8 mouse cellular contexts compared by ENCODE assay signal in genomic region chr6:142414597-142414996, GRCm38 (mm10). TPM values are rescaled to one million over a fixed set of nuclear protein-coding genes. Genes with fewer than 3 reads are reported as not detected.
DNase-seq lines count a peak whose midpoint lies in the region; ATAC-seq and TF ChIP-seq lines count a peak whose summit lies in the region.
"Had no signal": no experiment of that assay in that cellular context is flagged by ENCODE, and none has a peak within 500 bp of the region (broad histone marks: within the 10 kb centered on the region; RNA-seq: fewer than 3 reads in every experiment).

No protein-coding gene starts in this region.

- 0 out of 2 replicates have a peak overlapping the region, but pooled peaks have one; percentile 11 for H3K4me3 ChIP-seq in bone marrow macrophage, adult 2 months (ENCODE audit: insufficient read depth, low read length)
- peak overlapping the region; percentile 32 for H3K4me3 ChIP-seq in hindbrain, embryonic 14.5 days (replicated peaks; ENCODE audit: low read length)
- peak overlapping the region; percentile 39 for H3K4me3 ChIP-seq in midbrain, embryonic 13.5 days (replicated peaks)

- H3K36me3 ChIP-seq in hindbrain, embryonic 14.5 days (replicated peaks; ENCODE audit: control insufficient read depth, insufficient read depth): no peaks in the 10 kb centered on the region
- 0 out of 2 replicates have a peak, but pooled peaks cover 3% of the 10 kb centered on the region for H3K36me3 ChIP-seq in midbrain, embryonic 13.5 days

- TF ChIP-seq CTCF in bone marrow macrophage, adult 2 months (IDR thresholded peaks at IDR 0.05; ENCODE audit: low read depth, low read length): no peak

- no peaks in the 10 kb centered on the region for H3K9me3 ChIP-seq in hindbrain, embryonic 14.5 days (ENCODE audit: control insufficient read depth, low read length)
- no peaks in the 10 kb centered on the region for H3K9me3 ChIP-seq in midbrain, embryonic 13.5 days

- H3K4me1 ChIP-seq in bone marrow macrophage, adult 2 months (ENCODE audit: control insufficient read depth, insufficient read depth, low read length): peaks cover 9% of the 10 kb centered on the region
- peaks cover 4% of the 10 kb centered on the region; the same call in 1 of the 2 replicates for H3K4me1 ChIP-seq in hindbrain, embryonic 14.5 days (replicated peaks; ENCODE audit: control insufficient read depth, insufficient read depth, low read length)
- H3K4me1 ChIP-seq in midbrain, embryonic 13.5 days (replicated peaks): peaks cover 16% of the 10 kb centered on the region

- peak; percentile 48 for DNase-seq in ES-CJ7 (ENCODE audit: low read depth, low spot score)
- DNase-seq in hindbrain, embryonic 14.5 days (ENCODE audit: low spot score): no peak
- no peak for DNase-seq in spleen, postnatal 36 days (ENCODE audit: low spot score in 2 of 2)
- no peak for DNase-seq in thymus, postnatal 4 days
- DNase-seq in kidney, adult 18-20 months: no peak

- 3% methylated on average over 24 of the region's 24 CpGs for WGBS in hindbrain, embryonic 14.5 days
- WGBS in midbrain, embryonic 13.5 days: 1% methylated on average over 12 of the region's 24 CpGs

- H3K27ac ChIP-seq in bone marrow macrophage, adult 2 months (ENCODE audit: insufficient read depth, low read depth, low read length): no peak overlapping the region
- H3K27ac ChIP-seq in hindbrain, embryonic 14.5 days: no peak overlapping the region
- H3K27ac ChIP-seq in midbrain, embryonic 13.5 days: no peak overlapping the region

- ATAC-seq in hindbrain, embryonic 14.5 days (ENCODE audit: low FRiP score): 0 out of 2 replicates have a peak, but pooled peaks have one; percentile 31
- ATAC-seq in midbrain, embryonic 13.5 days: peak; percentile 81
- ATAC-seq: activated CD4-positive, CD25-positive, alpha-beta regulatory T cell, adult 4 months had no signal

- H3K4me2 ChIP-seq in hindbrain, embryonic 14.5 days (replicated peaks): peak overlapping the region; percentile 52
- H3K4me2 ChIP-seq in midbrain, embryonic 13.5 days (replicated peaks): peak overlapping the region; percentile 63

- no peak for TF ChIP-seq POLR2A in bone marrow macrophage, adult 2 months (IDR thresholded peaks at IDR 0.05; ENCODE audit: borderline replicate concordance, low read depth, low read length)

- 0 out of 2 replicates have a peak overlapping the region, but pooled peaks have one; percentile 44 for H3K9ac ChIP-seq in hindbrain, embryonic 14.5 days
- H3K9ac ChIP-seq in midbrain, embryonic 13.5 days (replicated peaks): peak overlapping the region; percentile 54; the same call in 1 of the 2 replicates

- peaks cover 34% of the 10 kb centered on the region for H3K27me3 ChIP-seq in hindbrain, embryonic 14.5 days (ENCODE audit: control insufficient read depth, insufficient read depth, low read length)
- H3K27me3 ChIP-seq in midbrain, embryonic 13.5 days: peaks cover 33% of the 10 kb centered on the region

RNA-seq across cellular contexts. Expression of gene Spx, which starts 1.4 kb away (rescaled TPM):
- polyA plus RNA-seq in bone marrow macrophage, adult 2 months (2012; ENCODE audit: insufficient read depth, insufficient read length, missing spikeins): 0.49 TPM in 1 of 2 replicates, not detected in the other
- 1.7 and 3.2 TPM in 2 replicates for polyA plus RNA-seq in hindbrain, embryonic 14.5 days (2014; fragmentation: Nextera tagmentation; extraction: Ambion mirVana)
- polyA plus RNA-seq in midbrain, embryonic 13.5 days (2015; fragmentation: Nextera tagmentation; extraction: Ambion mirVana): 5.5 and 6.5 TPM in 2 replicates

RNA-seq across cellular contexts. Expression of gene Golt1b, which starts 27.6 kb away (rescaled TPM):
- polyA plus RNA-seq in bone marrow macrophage, adult 2 months (2012; ENCODE audit: insufficient read depth, insufficient read length, missing spikeins): 18.9 and 29.6 TPM in 2 replicates
- 82.7 and 84.3 TPM in 2 replicates for polyA plus RNA-seq in hindbrain, embryonic 14.5 days (2014; fragmentation: Nextera tagmentation; extraction: Ambion mirVana)
- 86.3 and 93.2 TPM in 2 replicates for polyA plus RNA-seq in midbrain, embryonic 13.5 days (2015; fragmentation: Nextera tagmentation; extraction: Ambion mirVana)

RNA-seq across cellular contexts. Expression of gene Recql, which starts 27.7 kb away (rescaled TPM):
- polyA plus RNA-seq in bone marrow macrophage, adult 2 months (2012; ENCODE audit: insufficient read depth, insufficient read length, missing spikeins): 24.7 and 32.4 TPM in 2 replicates
- 27.2 and 28.4 TPM in 2 replicates for polyA plus RNA-seq in hindbrain, embryonic 14.5 days (2014; fragmentation: Nextera tagmentation; extraction: Ambion mirVana)
- polyA plus RNA-seq in midbrain, embryonic 13.5 days (2015; fragmentation: Nextera tagmentation; extraction: Ambion mirVana): 31.2 and 34.1 TPM in 2 replicates

RNA-seq across cellular contexts. Expression of gene Gys2, which starts 58.3 kb away (rescaled TPM):
- not detected in 2 replicates for polyA plus RNA-seq in bone marrow macrophage, adult 2 months (2012; ENCODE audit: insufficient read depth, insufficient read length, missing spikeins)
- polyA plus RNA-seq in hindbrain, embryonic 14.5 days (2014; fragmentation: Nextera tagmentation; extraction: Ambion mirVana): 0.07 TPM in 1 of 2 replicates, not detected in the other
- 0.05 TPM in 1 of 2 replicates, not detected in the other for polyA plus RNA-seq in midbrain, embryonic 13.5 days (2015; fragmentation: Nextera tagmentation; extraction: Ambion mirVana)
- polyA plus RNA-seq: activated CD4-positive, CD25-positive, alpha-beta regulatory T cell, adult 4 months had no signal
